Mouse (Mus musculus): Measurements from ENCODE around the gene Cd8a.
"Not testable (repeated sequence)": the region's sequence is repeated elsewhere in the genome, so short reads cannot be mapped to it uniquely, and the experiment has no call there.

The Cd8a gene

GRCm38 (mm10) chr6:71373249-71373775, at the start of gene Cd8a:
TSS of gene Cd8a (plus strand) at chr6:71373427.
- no peak for DNase-seq (ENCODE audit: low spot score in 2 of 2)

GRCm38 (mm10) chr6:71324816-71325215, 48.4 kb upstream of the Cd8a start:
- no peak for DNase-seq (ENCODE audit: low spot score in 2 of 2)

- no peak for DNase-seq (ENCODE audit: low spot score in 2 of 2)
These were observed 43.3 kb upstream of the Cd8a start for GRCm38 (mm10) chr6:71329881-71330280.

- no peak for DNase-seq (ENCODE audit: low spot score in 2 of 2)
These were observed 42.7 kb upstream of the Cd8a start for GRCm38 (mm10) chr6:71330486-71330885.

GRCm38 (mm10) chr6:71331491-71331890, 41.7 kb upstream of the Cd8a start:
- not testable (repeated sequence) for DNase-seq (ENCODE audit: low spot score in 2 of 2)

GRCm38 (mm10) chr6:71332236-71332965, 40.8 kb upstream of the Cd8a start:
- DNase-seq (ENCODE audit: low spot score in 2 of 2) = no peak

- no peak for DNase-seq (ENCODE audit: low spot score in 2 of 2)
These were observed 40.2 kb upstream of the Cd8a start for GRCm38 (mm10) chr6:71333031-71333430.

GRCm38 (mm10) chr6:71333578-71334273, 39.5 kb upstream of the Cd8a start:
- no peak for DNase-seq (ENCODE audit: low spot score in 2 of 2)

- DNase-seq (ENCODE audit: low spot score in 2 of 2) = no peak
These were observed 35.6 kb upstream of the Cd8a start for GRCm38 (mm10) chr6:71337666-71338065.

- DNase-seq (ENCODE audit: low spot score in 2 of 2) = no peak
These were observed 34.3 kb upstream of the Cd8a start for GRCm38 (mm10) chr6:71338941-71339340.

- DNase-seq (ENCODE audit: low spot score in 2 of 2) = no peak
These were observed 33.9 kb upstream of the Cd8a start for GRCm38 (mm10) chr6:71339351-71339750.

- no peak for DNase-seq (ENCODE audit: low spot score in 2 of 2)
These were observed 32.0 kb upstream of the Cd8a start for GRCm38 (mm10) chr6:71341179-71341578.

- DNase-seq (ENCODE audit: low spot score in 2 of 2) = no peak
These were observed 25.2 kb upstream of the Cd8a start for GRCm38 (mm10) chr6:71348006-71348405.

- no peak for DNase-seq (ENCODE audit: low spot score in 2 of 2)
These were observed 22.0 kb upstream of the Cd8a start for GRCm38 (mm10) chr6:71351201-71351600.

- DNase-seq (ENCODE audit: low spot score in 2 of 2) = no peak
These were observed 21.0 kb upstream of the Cd8a start for GRCm38 (mm10) chr6:71352201-71352600.

- no peak for DNase-seq (ENCODE audit: low spot score in 2 of 2)
These were observed 20.3 kb upstream of the Cd8a start for GRCm38 (mm10) chr6:71352866-71353427.

- DNase-seq (ENCODE audit: low spot score in 2 of 2) = no peak
These were observed 19.5 kb upstream of the Cd8a start for GRCm38 (mm10) chr6:71353722-71354121.

GRCm38 (mm10) chr6:71357493-71357892, 15.7 kb upstream of the Cd8a start:
- no peak for DNase-seq (ENCODE audit: low spot score in 2 of 2)

GRCm38 (mm10) chr6:71360221-71360620, 13.0 kb upstream of the Cd8a start:
- no peak for DNase-seq (ENCODE audit: low spot score in 2 of 2)

- no peak for DNase-seq (ENCODE audit: low spot score in 2 of 2)
These were observed 12.5 kb upstream of the Cd8a start for GRCm38 (mm10) chr6:71360751-71361150.

GRCm38 (mm10) chr6:71361156-71361670, 12.0 kb upstream of the Cd8a start:
- no peak for DNase-seq (ENCODE audit: low spot score in 2 of 2)

GRCm38 (mm10) chr6:71363995-71364394, 9.2 kb upstream of the Cd8a start:
- peak in 1 of 2 experiments; percentile 6 for DNase-seq (ENCODE audit: low spot score in 2 of 2)
